Mouse (Mus musculus): ENCODE measurements around the gene Cyfip2. TPM values are rescaled to one million over a fixed set of nuclear protein-coding genes. Genes with fewer than 3 reads are reported as not detected.

Cyfip2 gene
- polyA plus RNA-seq, 1 experiment from 2014 or later: 13.4 TPM

- no peak overlapping the region for H3K27ac ChIP-seq (ENCODE audit: low read length)
- WGBS: 92% methylated on average over 5 of the region's 5 CpGs
- H3K4me2 ChIP-seq (replicated peaks; ENCODE audit: low read depth, low read length): no peak overlapping the region
- peaks cover 19% of the 10 kb centered on the region; the same call in 1 of the 2 replicates for H3K36me3 ChIP-seq (ENCODE audit: control insufficient read depth, insufficient read depth, low read length)
- H3K4me3 ChIP-seq (ENCODE audit: low read depth, low read length): no peak overlapping the region
- H3K27me3 ChIP-seq (ENCODE audit: control insufficient read depth, insufficient read depth, low read length): no peaks in the 10 kb centered on the region
- no peak for ATAC-seq (ENCODE audit: insufficient number of reproducible peaks, insufficient read depth, low FRiP score, low read depth)
- H3K4me1 ChIP-seq (ENCODE audit: control insufficient read depth, insufficient read depth, low read length): no peaks in the 10 kb centered on the region
- H3K9me3 ChIP-seq (ENCODE audit: control insufficient read depth, low read depth, low read length): no peaks in the 10 kb centered on the region
- no peak overlapping the region for H3K9ac ChIP-seq (replicated peaks; ENCODE audit: low read depth, low read length)
These were observed 166.0 kb downstream of the Cyfip2 start for GRCm38 (mm10) chr11:46146619-46147018.

GRCm38 (mm10) chr11:46145163-46145875 is 167.3 kb downstream of the Cyfip2 start:
- Histone ChIP-seq H3K4me3 (ENCODE audit: low read depth, low read length) (no peak overlapping the region), H3K27me3 (ENCODE audit: control insufficient read depth, insufficient read depth, low read length) (no peaks in the 10 kb centered on the region), H3K36me3 (ENCODE audit: control insufficient read depth, insufficient read depth, low read length) (peaks cover 27% of the 10 kb centered on the region; the same call in 1 of the 2 replicates), H3K4me2 (replicated peaks; ENCODE audit: low read depth, low read length) (no peak overlapping the region), H3K9ac (replicated peaks; ENCODE audit: low read depth, low read length) (no peak overlapping the region), H3K9me3 (ENCODE audit: control insufficient read depth, low read depth, low read length) (no peaks in the 10 kb centered on the region), H3K27ac (ENCODE audit: low read length) (no peak overlapping the region), H3K4me1 (ENCODE audit: control insufficient read depth, insufficient read depth, low read length) (no peaks in the 10 kb centered on the region)
- ATAC-seq (ENCODE audit: insufficient number of reproducible peaks, insufficient read depth, low FRiP score, low read depth): no peak
- WGBS: 85% methylated on average over 11 of the region's 11 CpGs

Small RNA genes within 50 kb of the gene (microRNA-seq; reads per million reads assigned to microRNA genes)
- not detected for gene Mir7239

Other genes with a start within 250 kb of the Cyfip2 start
- 4.0 and 5.1 TPM in 2 replicates for gene Nipal4, start 146.4 kb downstream of the Cyfip2 start, polyA plus RNA-seq (2014; fragmentation: Nextera tagmentation; extraction: Ambion mirVana)
- 0.18 and 0.35 TPM in 2 replicates for gene Fndc9, start 77.3 kb downstream of the Cyfip2 start, polyA plus RNA-seq (2014; fragmentation: Nextera tagmentation; extraction: Ambion mirVana)
- gene Itk, start 76.7 kb upstream of the Cyfip2 start, polyA plus RNA-seq (2014; fragmentation: Nextera tagmentation; extraction: Ambion mirVana): 0.07 and 0.22 TPM in 2 replicates
- not detected in 2 replicates for gene Fam71b, start 83.7 kb upstream of the Cyfip2 start, polyA plus RNA-seq (2014; fragmentation: Nextera tagmentation; extraction: Ambion mirVana)
- gene Med7, start 124.1 kb upstream of the Cyfip2 start, polyA plus RNA-seq (2014; fragmentation: Nextera tagmentation; extraction: Ambion mirVana): 71.4 and 75.0 TPM in 2 replicates
- gene Havcr2, start 142.1 kb upstream of the Cyfip2 start, polyA plus RNA-seq (2014; fragmentation: Nextera tagmentation; extraction: Ambion mirVana): 0.08 TPM in 1 of 2 replicates, not detected in the other
- gene Gm12169, start 211.4 kb upstream of the Cyfip2 start, polyA plus RNA-seq (2014; fragmentation: Nextera tagmentation; extraction: Ambion mirVana): not detected in 2 replicates

All from stomach, embryonic 14.5 days (tissue).